ENCODE assay signal across 9 mouse cellular contexts in the genomic region with DNA sequence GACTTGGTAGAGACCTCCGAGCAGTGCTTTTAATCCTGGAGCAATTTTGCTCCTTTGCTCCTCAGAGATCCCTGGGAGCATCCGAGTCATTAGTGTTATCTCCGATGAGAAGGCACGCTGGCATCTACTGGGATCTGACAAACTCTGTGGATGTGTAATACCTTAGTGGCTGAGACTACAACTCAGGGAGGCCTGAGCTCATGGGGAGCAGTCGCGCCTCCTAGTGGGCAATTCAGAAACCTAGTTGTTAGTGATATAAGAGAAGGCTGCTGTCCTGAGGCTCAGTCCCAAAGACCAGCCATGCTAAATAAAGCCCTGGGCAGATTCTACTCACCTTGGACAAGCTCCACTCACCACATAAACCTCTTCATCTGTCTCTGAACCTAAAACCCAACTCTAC. TPM values are rescaled to one million over a fixed set of nuclear protein-coding genes. Genes with fewer than 3 reads are reported as not detected.
DNase-seq lines count a peak whose midpoint lies in the region; TF ChIP-seq lines count a peak whose summit lies in the region.
"Had no signal": no experiment of that assay in that cellular context is flagged by ENCODE, and none has a peak within 500 bp of the region (broad histone marks: within the 10 kb centered on the region; RNA-seq: fewer than 3 reads in every experiment).

No protein-coding gene starts in this region.

- no peak overlapping the region for H3K27ac ChIP-seq in layer of hippocampus, adult 2 months
- H3K27ac ChIP-seq in liver, adult 2 months (replicated peaks; ENCODE audit: insufficient read depth, low read depth, low read length), result no peak overlapping the region
- H3K27ac ChIP-seq: limb, embryonic 15.5 days had no signal

- no peak overlapping the region for H3K9ac ChIP-seq in liver, adult 2 months (ENCODE audit: low read depth, low read length)
- H3K9ac ChIP-seq: limb, embryonic 15.5 days had no signal

- DNase-seq in layer of hippocampus, adult 2 months (ENCODE audit: low spot score in 2 of 2), result peak in 1 of 2 experiments; percentile 21
- no peak for DNase-seq in layer of hippocampus, postnatal 36 days
- DNase-seq in R1 (ENCODE audit: low read depth, low spot score), result peak; percentile 80
- peak; percentile 26 for DNase-seq in c-Kit-positive CD71-positive TER-119-positive erythroid progenitor cells, embryonic 14.5 days (ENCODE audit: low spot score)
- DNase-seq in liver, adult 2 months (ENCODE audit: extremely low read depth, low read depth, low spot score), result no peak
- DNase-seq in thymus, postnatal 0 days (ENCODE audit: low spot score), result peak; percentile 39
- no peak for DNase-seq in right cerebral cortex, postnatal 25 days
- DNase-seq in Muller cell, postnatal 12 days (ENCODE audit: inconsistent ontology term), result no peak

- WGBS in liver, adult 2 months, result 57% methylated on average over 6 of the region's 6 CpGs

- H3K4me3 ChIP-seq in layer of hippocampus, adult 2 months, result no peak overlapping the region
- H3K4me3 ChIP-seq in liver, adult 2 months (ENCODE audit: insufficient read depth, low read depth, low read length), result no peak overlapping the region
- H3K4me3 ChIP-seq: limb, embryonic 15.5 days had no signal

- no peaks in the 10 kb centered on the region for H3K79me2 ChIP-seq in liver, adult 2 months (ENCODE audit: control insufficient read depth, insufficient read depth, low read length)

- H3K36me3 ChIP-seq in liver, adult 2 months (ENCODE audit: control insufficient read depth, insufficient read depth, low read length), result no peaks in the 10 kb centered on the region
- H3K36me3 ChIP-seq: limb, embryonic 15.5 days had no signal

- TF ChIP-seq POLR2A in liver, adult 2 months (IDR thresholded peaks at IDR 0.05; ENCODE audit: extremely low read depth, insufficient read depth, low read length), result no peak

- no peaks in the 10 kb centered on the region for H3K27me3 ChIP-seq in liver, adult 2 months (ENCODE audit: control insufficient read depth, insufficient read depth, low read length)
- H3K27me3 ChIP-seq: limb, embryonic 15.5 days had no signal

- peak; percentile 70 for TF ChIP-seq CTCF in layer of hippocampus, adult 2 months (conservative IDR thresholded peaks at IDR 0.05)
- TF ChIP-seq CTCF in liver, adult 2 months (IDR thresholded peaks at IDR 0.05; ENCODE audit: low read depth, low read length), result peak; percentile 16; the same call in 1 of the 2 replicates

- no peaks in the 10 kb centered on the region for H3K4me1 ChIP-seq in liver, adult 2 months (ENCODE audit: control insufficient read depth, insufficient read depth, low read length)

RNA-seq across cellular contexts. Expression of a gene that starts 23.4 kb away (rescaled TPM):
- total RNA-seq in layer of hippocampus, adult 2 months (2021), result 100 to 1,000 TPM; 193 to 200 TPM
- total RNA-seq in layer of hippocampus, postnatal 36 days (2021), result 100 to 1,000 TPM; 187 to 188 TPM
- total RNA-seq in liver, adult 2 months (2014; rRNA removed), result 30.5 and 33.0 TPM in 2 replicates
- polyA plus RNA-seq in liver, adult 2 months (2012; rRNA removed), result 11.8 and 13.4 TPM in 2 replicates
- polyA plus RNA-seq in thymus, postnatal 0 days (2015; fragmentation: Nextera tagmentation; extraction: Ambion mirVana), result 17.3 and 18.0 TPM in 2 replicates

Comparison
In these comparisons a context has a peak if more than half of its experiments do, and no peak if none do; other contexts are left out.
1. DNase-seq: peak in R1 (single experiment), c-Kit-positive CD71-positive TER-119-positive erythroid progenitor cells, embryonic 14.5 days (single experiment) and thymus, postnatal 0 days (single experiment); none in layer of hippocampus, postnatal 36 days (0 of 2), liver, adult 2 months (single experiment), right cerebral cortex, postnatal 25 days (single experiment) and Muller cell, postnatal 12 days (single experiment).